Mouse (Mus musculus) C2C12 (cell line): Measurements from ENCODE around the gene Specc1l. TPM values are rescaled to one million over a fixed set of nuclear protein-coding genes. Genes with fewer than 3 reads are reported as not detected.

ENCODE experiments used
- H3K27me3 ChIP-seq: one replicate; pipeline ENCODE4 v1.6.1; 2011; ENCODE audit not compliant: control insufficient read depth, insufficient read depth, insufficient read length
- H3K36me3 ChIP-seq: one replicate; pipeline ENCODE4 v1.6.1; 2011; ENCODE audit not compliant: control insufficient read depth, insufficient read depth
- H3K4me3 ChIP-seq: one replicate; pipeline ENCODE4 v1.5.1; 2011; ENCODE audit warnings: mild to moderate bottlenecking, control low read depth; ENCODE audit not compliant: poor library complexity, insufficient read depth, severe bottlenecking
- H3K79me2 ChIP-seq: one replicate; pipeline ENCODE4 v1.6.1; 2011; ENCODE audit not compliant: control insufficient read depth, insufficient read depth
- H3K79me3 ChIP-seq: one replicate; pipeline ENCODE4 v1.6.1; 2011; ENCODE audit warnings: low read depth, control low read depth
- H3ac ChIP-seq: one replicate; pipeline ENCODE3; 2011; ENCODE audit warnings: low read depth; ENCODE audit not compliant: control insufficient read depth, insufficient read length
- CEBPB ChIP-seq: IDR thresholded peaks from one replicate; pipeline ENCODE4 v1.6.1; 2011; ENCODE audit warnings: low read depth, mild to moderate bottlenecking, control low read depth, moderate library complexity
- CTCF ChIP-seq: IDR thresholded peaks from one replicate; pipeline ENCODE4 v1.5.1; 2011; ENCODE audit not compliant: control insufficient read depth, insufficient read depth, insufficient read length
- FOSL1 ChIP-seq: IDR thresholded peaks from one replicate; pipeline ENCODE4 v1.8.0; 2011; ENCODE audit warnings: mild to moderate bottlenecking, low read length; ENCODE audit not compliant: poor library complexity, insufficient read depth, severe bottlenecking
- MAX ChIP-seq: IDR thresholded peaks from one replicate; pipeline ENCODE4 v1.6.1; 2011; ENCODE audit warnings: mild to moderate bottlenecking, control low read depth
- MYOD1 ChIP-seq: IDR thresholded peaks from one replicate; pipeline ENCODE4 v1.6.1; 2011; ENCODE audit warnings: low read depth; ENCODE audit not compliant: control insufficient read depth, insufficient read length
- MYOG ChIP-seq: IDR thresholded peaks from one replicate; pipeline ENCODE4 v1.6.1; 2011; ENCODE audit not compliant: control insufficient read depth, insufficient read length; ENCODE audit errors: extremely low read depth
- USF1 ChIP-seq: IDR thresholded peaks from one replicate; pipeline ENCODE4 v1.6.1; 2011; ENCODE audit warnings: low read depth, mild to moderate bottlenecking, control low read depth, moderate library complexity
- polyA plus RNA-seq: library from polyadenylated mRNA; unstranded; fragments of >200 nt; fragmentation: generic; extraction: Trizol; gene quantifications from one replicate; pipeline ENCODE4 v1.2.1, GENCODE M21; 2012; ENCODE audit warnings: missing spikeins

The Specc1l gene
- polyA plus RNA-seq, 1 experiment, result 19.1 TPM

DNA sequence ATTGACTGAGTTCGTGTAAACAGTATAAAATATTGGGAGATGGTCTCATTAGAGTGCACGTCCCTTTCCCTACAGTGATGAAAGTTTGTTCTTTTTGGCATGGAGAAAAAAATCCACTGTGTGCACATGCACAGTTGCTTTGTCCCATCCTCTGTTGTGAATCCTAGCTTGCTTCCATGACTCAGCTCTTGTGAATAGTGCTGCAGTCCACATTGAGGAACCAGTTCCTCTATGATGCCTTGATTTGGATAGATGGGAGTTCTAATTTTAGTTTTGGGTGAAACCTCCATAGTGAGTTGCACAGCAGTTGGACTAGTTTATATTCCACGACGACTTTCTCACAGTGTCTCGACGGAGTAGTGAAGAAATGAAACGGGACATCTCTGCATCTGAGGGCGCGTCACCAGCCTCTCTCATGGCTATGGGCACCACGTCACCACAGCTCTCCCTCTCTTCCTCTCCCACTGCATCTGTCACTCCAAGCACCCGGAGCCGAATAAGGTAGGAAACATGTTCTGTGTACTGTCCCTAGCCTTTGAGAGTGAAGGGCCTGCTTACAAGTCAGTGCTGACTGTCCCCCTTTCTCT lies 64.6 kb downstream of the Specc1l start:
- no peaks in the 10 kb centered on the region for H3K79me2 ChIP-seq
- no peak overlapping the region for H3ac ChIP-seq
- no peaks in the 10 kb centered on the region for H3K79me3 ChIP-seq
- no peaks in the 10 kb centered on the region for H3K27me3 ChIP-seq
- no peak for TF ChIP-seq MAX
- no peak for TF ChIP-seq MYOD1
- TF ChIP-seq USF1, result no peak
- no peak for TF ChIP-seq CTCF
- no peak for TF ChIP-seq MYOG
- no peak for TF ChIP-seq CEBPB
- TF ChIP-seq FOSL1, result no peak
- H3K4me3 ChIP-seq, result no peak overlapping the region
- peaks cover 70% of the 10 kb centered on the region for H3K36me3 ChIP-seq

DNA sequence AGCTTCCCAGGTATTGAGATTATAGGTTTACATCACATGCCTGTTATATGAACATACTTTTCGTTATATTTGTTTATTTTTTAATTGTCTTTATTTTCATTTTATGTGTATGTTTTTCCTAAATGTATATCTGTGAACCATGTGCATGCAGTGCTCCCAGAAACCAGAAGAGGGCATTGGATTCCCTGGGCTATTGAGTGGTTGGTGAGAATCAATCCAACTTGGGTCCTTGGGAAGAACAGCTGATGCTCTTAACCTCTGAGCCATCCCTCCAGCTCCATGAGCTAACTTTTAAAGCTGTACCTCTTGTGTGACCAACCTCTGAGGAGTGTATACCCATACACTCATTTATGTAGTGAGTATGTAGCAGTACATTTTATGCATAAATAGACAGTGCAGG lies 65.6 kb downstream of the Specc1l start:
- H3K4me3 ChIP-seq, result no peak overlapping the region
- H3K79me2 ChIP-seq, result no peaks in the 10 kb centered on the region
- no peaks in the 10 kb centered on the region for H3K79me3 ChIP-seq
- H3K36me3 ChIP-seq, result peaks cover 72% of the 10 kb centered on the region
- no peaks in the 10 kb centered on the region for H3K27me3 ChIP-seq
- TF ChIP-seq USF1, result no peak
- no peak for TF ChIP-seq CEBPB
- TF ChIP-seq MYOG, result no peak
- no peak for TF ChIP-seq MYOD1
- TF ChIP-seq CTCF, result peak; percentile 10
- no peak for TF ChIP-seq MAX
- no peak for TF ChIP-seq FOSL1
- no peak overlapping the region for H3ac ChIP-seq

DNA sequence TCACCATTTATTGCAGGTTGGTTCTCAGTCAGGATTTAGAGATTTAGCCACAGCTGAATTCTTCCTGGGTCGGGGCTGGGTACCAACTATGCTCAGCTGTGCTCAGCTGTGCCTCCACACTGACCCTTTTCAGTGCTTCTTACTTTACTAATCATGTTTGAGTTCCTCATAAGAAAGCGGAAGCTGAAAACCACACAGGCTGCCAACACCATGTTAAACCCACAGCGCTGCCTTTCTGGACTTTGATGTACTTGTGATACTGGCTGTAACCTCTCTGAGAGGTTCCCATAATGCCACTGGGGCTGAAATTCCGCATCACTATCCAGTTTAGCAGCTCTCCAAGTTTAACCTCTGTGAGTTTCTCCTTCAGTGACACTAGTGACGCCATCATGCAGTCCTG lies 70.8 kb downstream of the Specc1l start:
- Histone ChIP-seq H3K27me3 (no peaks in the 10 kb centered on the region), H3K36me3 (peaks cover 50% of the 10 kb centered on the region), H3K79me2 (peaks cover 8% of the 10 kb centered on the region), H3K4me3 (no peak overlapping the region), H3K79me3 (peaks cover 4% of the 10 kb centered on the region), H3ac (no peak overlapping the region)
- TF ChIP-seq MYOD1 (no peak), FOSL1 (no peak), CTCF (no peak), USF1 (no peak), CEBPB (no peak)

DNA sequence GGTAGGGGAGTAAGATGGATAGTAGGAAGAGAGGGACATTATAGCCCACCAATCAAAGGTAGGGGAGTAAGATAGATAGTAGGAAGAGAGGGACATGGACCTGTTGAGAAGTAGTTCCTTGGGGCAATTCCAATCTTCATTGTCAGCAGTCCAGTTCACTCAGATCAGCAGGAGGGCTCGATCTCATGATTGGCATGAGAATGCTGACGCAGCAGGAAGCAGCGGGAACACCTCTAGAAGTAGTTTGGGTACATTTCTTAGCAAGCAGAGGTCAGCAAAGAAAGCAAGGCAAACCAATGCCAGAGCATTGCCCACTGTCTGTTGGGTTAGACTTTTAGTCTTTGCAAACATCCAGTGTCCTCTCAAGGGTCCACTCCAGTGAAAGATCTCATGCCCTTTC lies 71.9 kb downstream of the Specc1l start:
- no peaks in the 10 kb centered on the region for H3K27me3 ChIP-seq
- TF ChIP-seq USF1, result no peak
- TF ChIP-seq MAX, result no peak
- TF ChIP-seq MYOD1, result no peak
- TF ChIP-seq CEBPB, result no peak
- H3K4me3 ChIP-seq, result no peak overlapping the region
- H3K79me3 ChIP-seq, result peaks cover 4% of the 10 kb centered on the region
- no peak overlapping the region for H3ac ChIP-seq
- H3K79me2 ChIP-seq, result peaks cover 8% of the 10 kb centered on the region
- H3K36me3 ChIP-seq, result peaks cover 50% of the 10 kb centered on the region

DNA sequence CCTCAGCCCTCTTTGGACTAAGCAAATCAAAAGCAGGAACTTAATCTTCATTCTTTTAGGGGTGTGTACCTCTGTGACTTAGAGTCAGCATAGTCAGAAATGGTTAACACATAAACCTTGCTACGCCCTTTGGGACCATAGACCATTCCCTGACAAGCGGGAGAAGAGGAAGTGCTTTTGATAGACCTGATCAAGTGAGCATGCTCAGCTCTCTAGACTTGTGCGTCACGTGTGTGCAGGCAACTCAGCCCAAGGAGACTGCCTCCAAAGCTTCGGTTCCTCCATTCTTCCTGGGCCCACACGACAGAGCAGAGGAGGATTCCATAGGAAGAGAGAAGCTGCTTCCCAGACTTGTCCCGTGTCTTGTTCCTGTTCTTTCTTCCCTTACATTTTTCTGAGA lies 76.7 kb downstream of the Specc1l start:
- Histone ChIP-seq H3K36me3 (peaks cover 34% of the 10 kb centered on the region), H3ac (no peak overlapping the region), H3K79me2 (peaks cover 8% of the 10 kb centered on the region), H3K4me3 (no peak overlapping the region), H3K27me3 (no peaks in the 10 kb centered on the region), H3K79me3 (peaks cover 3% of the 10 kb centered on the region)
- TF ChIP-seq MAX, result no peak
- TF ChIP-seq MYOG, result no peak
- no peak for TF ChIP-seq CEBPB
- no peak for TF ChIP-seq CTCF
- TF ChIP-seq FOSL1, result no peak
- TF ChIP-seq USF1, result no peak
- TF ChIP-seq MYOD1, result no peak

DNA sequence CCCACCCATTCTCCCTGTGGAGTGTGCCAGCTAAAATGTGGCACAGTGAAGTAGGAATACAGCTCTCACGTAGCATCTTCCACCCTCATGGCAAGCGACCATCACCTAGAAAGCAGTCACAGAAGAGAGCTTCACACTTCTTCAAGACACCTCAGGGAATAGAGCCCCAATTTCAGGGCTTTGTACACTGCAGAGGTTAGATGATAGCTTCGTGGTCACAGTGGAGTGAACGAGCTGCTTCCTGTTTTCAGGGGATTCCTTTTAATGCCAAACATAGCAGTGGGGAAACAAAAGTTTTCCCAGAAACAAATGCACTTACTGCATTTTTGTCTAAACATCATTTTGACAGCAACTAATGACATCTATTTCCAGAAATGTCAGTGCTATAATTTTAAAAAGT lies 77.5 kb downstream of the Specc1l start:
- peaks cover 8% of the 10 kb centered on the region for H3K79me2 ChIP-seq
- peaks cover 26% of the 10 kb centered on the region for H3K36me3 ChIP-seq
- no peak overlapping the region for H3K4me3 ChIP-seq
- TF ChIP-seq CTCF, result no peak
- no peak for TF ChIP-seq MYOD1
- TF ChIP-seq MAX, result no peak
- no peak for TF ChIP-seq CEBPB
- no peak for TF ChIP-seq FOSL1
- TF ChIP-seq USF1, result no peak
- TF ChIP-seq MYOG, result no peak
- H3ac ChIP-seq, result no peak overlapping the region
- H3K79me3 ChIP-seq, result no peaks in the 10 kb centered on the region
- no peaks in the 10 kb centered on the region for H3K27me3 ChIP-seq
